Mouse (Mus musculus) spleen, postnatal 10 days (tissue): Measurements from ENCODE around the gene Ankfn1.

Experiments
- DNase-seq, 2 experiments: peaks; one replicate each; pipeline ENCODE4 v3.0.0; 2021 to 2022; ENCODE audit warnings: low spot score in 2 of 2

The Ankfn1 gene

GRCm38 (mm10) chr11:89465381-89465780 is 312.1 kb downstream of the Ankfn1 start:
- no peak for DNase-seq

- no peak for DNase-seq
These were observed 315.2 kb downstream of the Ankfn1 start for GRCm38 (mm10) chr11:89462216-89462615.

- no peak for DNase-seq
These were observed 318.0 kb downstream of the Ankfn1 start for GRCm38 (mm10) chr11:89459437-89459836.

- DNase-seq: no peak
These were observed 321.7 kb downstream of the Ankfn1 start for GRCm38 (mm10) chr11:89455647-89456231.

- no peak for DNase-seq
These were observed 322.8 kb downstream of the Ankfn1 start for GRCm38 (mm10) chr11:89454702-89455101.

GRCm38 (mm10) chr11:89452862-89453261 is 324.6 kb downstream of the Ankfn1 start:
- DNase-seq: no peak

- DNase-seq: no peak
These were observed 327.0 kb downstream of the Ankfn1 start for GRCm38 (mm10) chr11:89450406-89450805.

GRCm38 (mm10) chr11:89448986-89449385 is 328.5 kb downstream of the Ankfn1 start:
- DNase-seq: no peak

GRCm38 (mm10) chr11:89447477-89447876 is 330.0 kb downstream of the Ankfn1 start:
- DNase-seq: no peak

GRCm38 (mm10) chr11:89440566-89440965 is 336.9 kb downstream of the Ankfn1 start:
- DNase-seq: no peak

- no peak for DNase-seq
These were observed 353.1 kb downstream of the Ankfn1 start for GRCm38 (mm10) chr11:89424358-89424757.

- DNase-seq: no peak
These were observed 354.8 kb downstream of the Ankfn1 start for GRCm38 (mm10) chr11:89422637-89423036.

- DNase-seq: no peak
These were observed 356.6 kb downstream of the Ankfn1 start for GRCm38 (mm10) chr11:89420767-89421438.

GRCm38 (mm10) chr11:89419863-89420262 is 357.6 kb downstream of the Ankfn1 start:
- no peak for DNase-seq

GRCm38 (mm10) chr11:89418644-89419043 is 358.8 kb downstream of the Ankfn1 start:
- no peak for DNase-seq

GRCm38 (mm10) chr11:89416769-89417168 is 360.7 kb downstream of the Ankfn1 start:
- DNase-seq: no peak

- DNase-seq: no peak
These were observed 368.7 kb downstream of the Ankfn1 start for GRCm38 (mm10) chr11:89408774-89409173.

- DNase-seq: no peak
These were observed 373.0 kb downstream of the Ankfn1 start for GRCm38 (mm10) chr11:89404489-89404888.

- no peak for DNase-seq
These were observed 374.0 kb downstream of the Ankfn1 start for GRCm38 (mm10) chr11:89403436-89403835.

GRCm38 (mm10) chr11:89388851-89389250 is 388.6 kb downstream of the Ankfn1 start:
- DNase-seq: no peak

GRCm38 (mm10) chr11:89382634-89383009 is 394.8 kb downstream of the Ankfn1 start:
- DNase-seq: no peak

GRCm38 (mm10) chr11:89381782-89382633 is 395.4 kb downstream of the Ankfn1 start:
- no peak for DNase-seq

- no peak for DNase-seq
These were observed 406.5 kb downstream of the Ankfn1 start for GRCm38 (mm10) chr11:89370941-89371340.
